14 mouse cellular contexts compared by ENCODE assay signal in genomic region chr12:79762570-79763275, GRCm38 (mm10).
DNase-seq lines count a peak whose midpoint lies in the region; ATAC-seq and TF ChIP-seq lines count a peak whose summit lies in the region.
"Had no signal": no experiment of that assay in that cellular context is flagged by ENCODE, and none has a peak within 500 bp of the region (broad histone marks: within the 10 kb centered on the region; RNA-seq: fewer than 3 reads in every experiment).

No protein-coding gene starts in this region.

- H3K9me3 ChIP-seq in kidney, embryonic 16.5 days (ENCODE audit: low read length) = no peaks in the 10 kb centered on the region
- no peaks in the 10 kb centered on the region for H3K9me3 ChIP-seq in MEL (replicated peaks; ENCODE audit: insufficient read depth, low read length)
- no peaks in the 10 kb centered on the region for H3K9me3 ChIP-seq in liver, postnatal 0 days (ENCODE audit: low read length)
- H3K9me3 ChIP-seq in forebrain, embryonic 11.5 days (ENCODE audit: control insufficient read depth, low read length) = no peaks in the 10 kb centered on the region
- H3K9me3 ChIP-seq: forebrain, embryonic 15.5 days; hindbrain, embryonic 12.5 days; limb, embryonic 13.5 days; neural tube, embryonic 15.5 days had no signal

- no peak overlapping the region for H3K4me2 ChIP-seq in kidney, embryonic 16.5 days (replicated peaks; ENCODE audit: low read depth, low read length)
- H3K4me2 ChIP-seq in liver, postnatal 0 days (ENCODE audit: low read depth, low read length) = no peak overlapping the region
- H3K4me2 ChIP-seq in forebrain, embryonic 11.5 days (ENCODE audit: low read depth, low read length, severe bottlenecking) = no peak overlapping the region
- H3K4me2 ChIP-seq: forebrain, embryonic 15.5 days; hindbrain, embryonic 12.5 days; limb, embryonic 13.5 days; midbrain, embryonic 11.5 days; neural tube, embryonic 15.5 days had no signal

- no peaks in the 10 kb centered on the region for H3K79me2 ChIP-seq in heart, adult 2 months (replicated peaks; ENCODE audit: control insufficient read depth, insufficient read depth, low read length)
- no peaks in the 10 kb centered on the region for H3K79me2 ChIP-seq in MEL (ENCODE audit: control insufficient read depth, insufficient read depth, low read length, poor library complexity)

- no peak for TF ChIP-seq CTCF in heart, adult 2 months (IDR thresholded peaks at IDR 0.05)
- TF ChIP-seq CTCF in MEL (IDR thresholded peaks at IDR 0.05 in 2 of 3, conservative IDR thresholded peaks at IDR 0.05 in 1 of 3; ENCODE audit: control insufficient read depth in 1 of 3, insufficient read depth in 1 of 3, low read depth in 2 of 3, low read length in 3 of 3, poor library complexity in 1 of 3, severe bottlenecking in 1 of 3) = no peak
- TF ChIP-seq CTCF in liver, postnatal 0 days (IDR thresholded peaks at IDR 0.05; ENCODE audit: low read depth) = no peak

- no peaks in the 10 kb centered on the region for H3K27me3 ChIP-seq in heart, adult 2 months (ENCODE audit: control insufficient read depth, insufficient read depth, low read length)
- no peaks in the 10 kb centered on the region for H3K27me3 ChIP-seq in kidney, embryonic 16.5 days (ENCODE audit: insufficient read depth, low read length)
- no peaks in the 10 kb centered on the region for H3K27me3 ChIP-seq in MEL (ENCODE audit: control insufficient read depth in 1 of 2, insufficient read depth in 2 of 2, low read length in 2 of 2)
- H3K27me3 ChIP-seq in liver, postnatal 0 days (ENCODE audit: insufficient read depth, low read length) = no peaks in the 10 kb centered on the region
- H3K27me3 ChIP-seq in forebrain, embryonic 11.5 days (ENCODE audit: control insufficient read depth, insufficient read depth, low read length) = no peaks in the 10 kb centered on the region
- H3K27me3 ChIP-seq: forebrain, embryonic 15.5 days; hindbrain, embryonic 12.5 days; limb, embryonic 13.5 days; neural tube, embryonic 15.5 days had no signal

- H3K27ac ChIP-seq in heart, adult 2 months = peak overlapping the region; percentile 54
- H3K27ac ChIP-seq in kidney, embryonic 16.5 days (ENCODE audit: low read length) = peak overlapping the region; percentile 10; the same call in 1 of the 2 replicates
- H3K27ac ChIP-seq in MEL (ENCODE audit: control insufficient read depth, low read depth, low read length) = peak overlapping the region; percentile 61
- H3K27ac ChIP-seq in liver, postnatal 0 days (ENCODE audit: low read depth) = 0 out of 2 replicates have a peak overlapping the region, but pooled peaks have one; percentile 7
- H3K27ac ChIP-seq in forebrain, embryonic 11.5 days (ENCODE audit: low read depth, low read length) = no peak overlapping the region
- H3K27ac ChIP-seq: forebrain, embryonic 15.5 days; hindbrain, embryonic 12.5 days; limb, embryonic 13.5 days; neural tube, embryonic 15.5 days had no signal

- no peak for TF ChIP-seq RAD21 in MEL (IDR thresholded peaks at IDR 0.05; ENCODE audit: low read depth, low read length)

- ATAC-seq in kidney, embryonic 16.5 days (ENCODE audit: low FRiP score, low TSS enrichment) = no peak
- no peak for ATAC-seq in liver, postnatal 0 days
- no peak for ATAC-seq in forebrain, embryonic 11.5 days (replicated peaks; ENCODE audit: low FRiP score)
- ATAC-seq: forebrain, embryonic 15.5 days had no signal

- H3K36me3 ChIP-seq in heart, adult 2 months (ENCODE audit: control insufficient read depth, insufficient read depth, low read length) = peaks cover 11% of the 10 kb centered on the region
- H3K36me3 ChIP-seq in kidney, embryonic 16.5 days (ENCODE audit: insufficient read depth, low read length) = no peaks in the 10 kb centered on the region
- H3K36me3 ChIP-seq in MEL (ENCODE audit: control insufficient read depth in 1 of 2, insufficient read depth in 2 of 2, low read length in 2 of 2) = peaks cover 0 to 25% of the 10 kb centered on the region in 2 experiments; a peak in 2 of 4 replicates
- H3K36me3 ChIP-seq in liver, postnatal 0 days (replicated peaks; ENCODE audit: insufficient read depth, low read length) = no peaks in the 10 kb centered on the region
- no peaks in the 10 kb centered on the region for H3K36me3 ChIP-seq in forebrain, embryonic 11.5 days (ENCODE audit: control insufficient read depth, insufficient read depth, low read length)
- H3K36me3 ChIP-seq: forebrain, embryonic 15.5 days; hindbrain, embryonic 12.5 days; limb, embryonic 13.5 days; neural tube, embryonic 15.5 days had no signal

- H3K9ac ChIP-seq in heart, adult 2 months (ENCODE audit: low read depth, low read length) = no peak overlapping the region
- no peak overlapping the region for H3K9ac ChIP-seq in kidney, embryonic 16.5 days (replicated peaks; ENCODE audit: low read length)
- H3K9ac ChIP-seq in MEL (ENCODE audit: control insufficient read depth, low read depth, low read length, poor library complexity, severe bottlenecking) = peak overlapping the region; percentile 21; the same call in 1 of the 2 replicates
- H3K9ac ChIP-seq in liver, postnatal 0 days (replicated peaks) = no peak overlapping the region
- H3K9ac ChIP-seq in forebrain, embryonic 11.5 days (ENCODE audit: low read length) = no peak overlapping the region
- H3K9ac ChIP-seq: forebrain, embryonic 15.5 days; hindbrain, embryonic 12.5 days; limb, embryonic 13.5 days; neural tube, embryonic 15.5 days had no signal

- peaks cover 16% of the 10 kb centered on the region for H3K4me1 ChIP-seq in heart, adult 2 months (ENCODE audit: control insufficient read depth, insufficient read depth, low read length)
- peaks cover 40% of the 10 kb centered on the region for H3K4me1 ChIP-seq in kidney, embryonic 16.5 days (ENCODE audit: insufficient read depth, low read length)
- H3K4me1 ChIP-seq in MEL (ENCODE audit: control insufficient read depth in 1 of 2, insufficient read depth in 2 of 2, low read length in 2 of 2) = peaks cover 16 to 20% of the 10 kb centered on the region in 2 experiments
- H3K4me1 ChIP-seq in liver, postnatal 0 days (ENCODE audit: insufficient read depth) = peaks cover 19% of the 10 kb centered on the region
- H3K4me1 ChIP-seq in forebrain, embryonic 11.5 days (replicated peaks; ENCODE audit: control insufficient read depth, insufficient read depth, low read length) = peaks cover 7% of the 10 kb centered on the region
- H3K4me1 ChIP-seq: forebrain, embryonic 15.5 days; neural tube, embryonic 15.5 days had no signal

- TF ChIP-seq EP300 in heart, adult 2 months (IDR thresholded peaks at IDR 0.05; ENCODE audit: insufficient read depth, low read depth, low read length) = no peak
- TF ChIP-seq EP300 in MEL (IDR thresholded peaks at IDR 0.05; ENCODE audit: low read depth in 1 of 2, low read length in 2 of 2) = peak; percentile 67 to 81
- no peak for TF ChIP-seq EP300 in liver, postnatal 0 days (IDR thresholded peaks at IDR 0.05; ENCODE audit: low read depth)

- no peak for TF ChIP-seq POLR2A in heart, adult 2 months (IDR thresholded peaks at IDR 0.05; ENCODE audit: insufficient read depth, low read depth, low read length)
- TF ChIP-seq POLR2A in MEL (IDR thresholded peaks at IDR 0.05; ENCODE audit: control insufficient read depth in 1 of 2, insufficient read depth in 1 of 2, low read depth in 1 of 2, low read length in 2 of 2, poor library complexity in 1 of 2) = no peak

- 52% methylated on average over 7 of the region's 7 CpGs for WGBS in heart, adult 2 months
- 63% methylated on average over 7 of the region's 7 CpGs for WGBS in kidney, embryonic 16.5 days
- WGBS in liver, postnatal 0 days (ENCODE audit: insufficient replicate concordance) = 30% methylated on average over 7 of the region's 7 CpGs
- WGBS in forebrain, embryonic 11.5 days = 82% methylated on average over 7 of the region's 7 CpGs

- no peak for DNase-seq in heart, adult 2 months
- no peak for DNase-seq in heart, adult 9 months (ENCODE audit: low spot score in 2 of 2)
- DNase-seq in kidney, postnatal 14 days = no peak
- DNase-seq in MEL (ENCODE audit: low read depth, low spot score) = peak; percentile 61
- no peak for DNase-seq in liver, postnatal 0 days
- no peak for DNase-seq in cerebellum, postnatal 10 days
- no peak for DNase-seq in forebrain, embryonic 11.5 days (ENCODE audit: low spot score)
- DNase-seq: cerebellum, postnatal 36 days had no signal

- no peak overlapping the region for H3K4me3 ChIP-seq in heart, adult 2 months
- H3K4me3 ChIP-seq in kidney, embryonic 16.5 days (ENCODE audit: low read length) = no peak overlapping the region
- peak overlapping the region in 1 of 2 experiments; percentile 20; a peak in 2 of 4 replicates for H3K4me3 ChIP-seq in MEL (ENCODE audit: control insufficient read depth in 1 of 2, insufficient read depth in 1 of 2, low read depth in 2 of 2, low read length in 2 of 2)
- H3K4me3 ChIP-seq in liver, postnatal 0 days (ENCODE audit: low read depth, low read length) = no peak overlapping the region
- no peak overlapping the region for H3K4me3 ChIP-seq in forebrain, embryonic 11.5 days (ENCODE audit: low read depth, low read length)
- H3K4me3 ChIP-seq: forebrain, embryonic 15.5 days; hindbrain, embryonic 12.5 days; limb, embryonic 13.5 days; neural tube, embryonic 15.5 days had no signal

- intact Hi-C loops in heart, adult 2 months (cut with DNase I) = no loop called here

TF ChIP-seq in MEL, 35 proteins besides CTCF, POLR2A, EP300 and RAD21 (continues in another document):
- TF ChIP-seq MXI1 (IDR thresholded peaks at IDR 0.05; ENCODE audit: low read depth, low read length) (peak; percentile 46; the same call in 1 of the 2 replicates), MAX (IDR thresholded peaks at IDR 0.05; ENCODE audit: low read length) (peak; percentile 54; the same call in 1 of the 2 replicates), ZC3H11A (IDR thresholded peaks at IDR 0.05; ENCODE audit: low read depth, low read length) (no peak), BHLHE40 (IDR thresholded peaks at IDR 0.05; ENCODE audit: borderline replicate concordance, low read depth, low read length) (no peak), TCF12 (IDR thresholded peaks at IDR 0.05; ENCODE audit: low read depth, low read length) (peak; percentile 48), MAFK (IDR thresholded peaks at IDR 0.05; ENCODE audit: borderline replicate concordance, low read depth, low read length) (peak; percentile 17; the same call in 1 of the 2 replicates), MYC (IDR thresholded peaks at IDR 0.05; ENCODE audit: low read depth, low read length) (no peak), MYB (IDR thresholded peaks at IDR 0.05; ENCODE audit: low read depth, low read length) (0 out of 2 replicates have a peak, but pooled peaks have one; percentile 16), KAT2A (conservative IDR thresholded peaks at IDR 0.05; ENCODE audit: low read depth, low read length) (no peak), CHD2 (IDR thresholded peaks at IDR 0.05; ENCODE audit: low read length) (no peak), E2F4 (IDR thresholded peaks at IDR 0.05; ENCODE audit: borderline replicate concordance, low read depth, low read length) (no peak), GABPA (IDR thresholded peaks at IDR 0.05; ENCODE audit: low read depth, low read length) (no peak), USF1 (IDR thresholded peaks at IDR 0.05; ENCODE audit: low read depth, low read length) (peak; percentile 36; the same call in 1 of the 2 replicates), TBP (IDR thresholded peaks at IDR 0.05; ENCODE audit: low read depth, low read length) (no peak), GATA1 (IDR thresholded peaks at IDR 0.05; ENCODE audit: low read depth, low read length) (peak; percentile 56)
